Mouse (Mus musculus) megakaryocyte, embryonic 14.5 days (primary cell): ENCODE results near the gene Sdccag8.

ENCODE experiments used
- FLI1 ChIP-seq: IDR thresholded peaks from 2 replicates; pipeline ENCODE4 v1.6.1; 2012; ENCODE audit warnings: low read length, inconsistent platforms, mixed read lengths
- GATA1 ChIP-seq: IDR thresholded peaks from 3 replicates; pipeline ENCODE4 v1.6.1; 2012; ENCODE audit warnings: mixed read lengths, low read length, inconsistent platforms, borderline replicate concordance

- TF ChIP-seq GATA1 (no peak), FLI1 (no peak)
Measured at GRCm38 (mm10) chr1:177018750-177019149, 204.3 kb downstream of the Sdccag8 start.
